Mouse (Mus musculus) neural tube, embryonic 15.5 days (tissue): ENCODE results near the gene Mfap2. TPM values are rescaled to one million over a fixed set of nuclear protein-coding genes. Genes with fewer than 3 reads are reported as not detected.

Experiments used
- ATAC-seq: fragments of 200-750 bp; cut with Nextera tagmentation; 2 replicates; pipeline ENCODE4 v1.8.0; 2017; ENCODE audit warnings: mild to moderate bottlenecking, moderate TSS enrichment, moderate library complexity; ENCODE audit not compliant: low FRiP score
- H3K27ac ChIP-seq: fragments of 300-500 bp; sonication (generic); replicated peaks from 2 replicates; pipeline ENCODE4 v1.5.1; 2015; ENCODE audit warnings: mild to moderate bottlenecking, inconsistent platforms
- H3K27me3 ChIP-seq: fragments of 300-500 bp; sonication (generic); replicated peaks from 2 replicates; pipeline ENCODE4 v1.6.1; 2015; ENCODE audit warnings: inconsistent platforms
- H3K36me3 ChIP-seq: fragments of 300-500 bp; sonication (generic); 2 replicates; pipeline ENCODE4 v1.6.1; 2015; ENCODE audit warnings: inconsistent platforms
- H3K4me1 ChIP-seq: fragments of 300-500 bp; sonication (generic); 2 replicates; pipeline ENCODE4 v1.6.1; 2015; ENCODE audit warnings: inconsistent platforms
- H3K4me2 ChIP-seq: fragments of 300-500 bp; sonication (generic); 2 replicates; pipeline ENCODE4 v1.6.1; 2015; ENCODE audit warnings: inconsistent platforms, mild to moderate bottlenecking, moderate library complexity
- H3K4me3 ChIP-seq: fragments of 300-500 bp; sonication (generic); replicated peaks from 2 replicates; pipeline ENCODE4 v1.5.1; 2015; ENCODE audit warnings: mild to moderate bottlenecking, inconsistent platforms
- H3K9ac ChIP-seq: fragments of 300-500 bp; sonication (generic); replicated peaks from 2 replicates; pipeline ENCODE4 v1.6.1; 2015; ENCODE audit warnings: mild to moderate bottlenecking, inconsistent platforms
- H3K9me3 ChIP-seq: fragments of 300-500 bp; sonication (generic); replicated peaks from 2 replicates; pipeline ENCODE4 v1.6.1; 2016; ENCODE audit warnings: inconsistent platforms
- WGBS: fragments of 180-500 bp; shearing (Covaris S2); methylation state at CpG from one replicate; pipeline ENCODE4 v1.1.7; 2015; ENCODE audit warnings: mixed read lengths; 5-methylcytosine and 5-hydroxymethylcytosine counted together
- polyA plus RNA-seq: library from polyadenylated mRNA; unstranded; fragments of >200 nt; fragmentation: Nextera tagmentation; extraction: Ambion mirVana; gene quantifications from 2 replicates; pipeline ENCODE4 v1.2.1, GENCODE M21; 2015

The Mfap2 gene
- 210 and 222 TPM in 2 replicates for polyA plus RNA-seq

- Histone ChIP-seq H3K9ac (peak within 1 kb of the TSS; percentile 77), H3K27me3 (no peaks in the 10 kb centered on the region), H3K4me2 (peak within 1 kb of the TSS; percentile 84), H3K4me3 (peak within 1 kb of the TSS; percentile 55), H3K36me3 (peaks cover 51% of the 10 kb centered on the region), H3K27ac (peak within 1 kb of the TSS; percentile 68), H3K9me3 (no peaks in the 10 kb centered on the region), H3K4me1 (peaks cover 35% of the 10 kb centered on the region)
- ATAC-seq, result no peak
- 27% methylated on average over 7 of the region's 7 CpGs for WGBS
These were observed at the start of gene Mfap2 for GRCm38 (mm10) chr4:141010118-141010517. Gene Mfap2, plus strand, starts transcription at chr4:141010418.

- no peaks in the 10 kb centered on the region for H3K36me3 ChIP-seq
- peak within 1 kb of the TSS; percentile 95 for H3K4me3 ChIP-seq
- H3K4me1 ChIP-seq, result peaks cover 52% of the 10 kb centered on the region
- peak within 1 kb of the TSS; percentile 98 for H3K9ac ChIP-seq
- ATAC-seq, result peak; percentile 93
- no peaks in the 10 kb centered on the region; the same call in 1 of the 2 replicates for H3K27me3 ChIP-seq
- 3% methylated on average over 37 of the region's 37 CpGs for WGBS
- no peaks in the 10 kb centered on the region for H3K9me3 ChIP-seq
- peak within 1 kb of the TSS; percentile 88 for H3K4me2 ChIP-seq
- H3K27ac ChIP-seq, result peak within 1 kb of the TSS; percentile 94
These were observed 49.3 kb upstream of the Mfap2 start, which contains the start of gene Sdhb for GRCm38 (mm10) chr4:140960781-140961466. Gene Sdhb, plus strand, starts transcription at chr4:140961203.

- ATAC-seq, result peak; percentile 46
- WGBS, result 1% methylated on average over 38 of the region's 38 CpGs
These were observed 48.6 kb upstream of the Mfap2 start for GRCm38 (mm10) chr4:140961467-140962206.

GRCm38 (mm10) chr4:140962207-140962909, 47.9 kb upstream of the Mfap2 start:
- Histone ChIP-seq H3K4me2 (peak overlapping the region; percentile 88), H3K27ac (peak overlapping the region; percentile 94), H3K27me3 (no peaks in the 10 kb centered on the region), H3K9me3 (no peaks in the 10 kb centered on the region), H3K9ac (peak overlapping the region; percentile 98), H3K36me3 (peaks cover 11% of the 10 kb centered on the region), H3K4me3 (peak overlapping the region; percentile 95), H3K4me1 (peaks cover 45% of the 10 kb centered on the region)
- 81% methylated on average over 8 of the region's 8 CpGs for WGBS
- no peak for ATAC-seq

More at GRCm38 (mm10) chr4:140961467-140962206, 48.6 kb upstream of the Mfap2 start:
- Histone ChIP-seq H3K4me1 (peaks cover 52% of the 10 kb centered on the region), H3K9me3 (no peaks in the 10 kb centered on the region), H3K27me3 (no peaks in the 10 kb centered on the region; the same call in 1 of the 2 replicates), H3K4me3 (peak overlapping the region; percentile 95), H3K4me2 (peak overlapping the region; percentile 88), H3K36me3 (peaks cover 6% of the 10 kb centered on the region), H3K9ac (peak overlapping the region; percentile 98), H3K27ac (peak overlapping the region; percentile 94)

GRCm38 (mm10) chr4:140962950-140963349, 47.3 kb upstream of the Mfap2 start:
- H3K4me1 ChIP-seq, result peaks cover 41% of the 10 kb centered on the region
- no peak for ATAC-seq
- H3K27me3 ChIP-seq, result no peaks in the 10 kb centered on the region
- 42% methylated on average over 5 of the region's 5 CpGs for WGBS
- peak overlapping the region; percentile 88 for H3K4me2 ChIP-seq
- peaks cover 14% of the 10 kb centered on the region for H3K36me3 ChIP-seq
- no peaks in the 10 kb centered on the region for H3K9me3 ChIP-seq
- 0 out of 2 replicates have a peak overlapping the region, but pooled peaks have one; percentile 98 for H3K9ac ChIP-seq
- H3K27ac ChIP-seq, result no peak overlapping the region
- peak overlapping the region; percentile 95; the same call in 1 of the 2 replicates for H3K4me3 ChIP-seq

GRCm38 (mm10) chr4:140963941-140964597, 46.1 kb upstream of the Mfap2 start:
- ATAC-seq, result no peak
- Histone ChIP-seq H3K27me3 (no peaks in the 10 kb centered on the region), H3K4me2 (no peak overlapping the region), H3K4me1 (peaks cover 41% of the 10 kb centered on the region), H3K36me3 (peaks cover 17% of the 10 kb centered on the region), H3K4me3 (no peak overlapping the region), H3K27ac (no peak overlapping the region), H3K9me3 (no peaks in the 10 kb centered on the region), H3K9ac (no peak overlapping the region)
- WGBS, result 84% methylated on average over 9 of the region's 9 CpGs

GRCm38 (mm10) chr4:140964620-140965019, 45.6 kb upstream of the Mfap2 start:
- ATAC-seq, result no peak
- Histone ChIP-seq H3K36me3 (peaks cover 17% of the 10 kb centered on the region), H3K9me3 (no peaks in the 10 kb centered on the region), H3K4me3 (no peak overlapping the region), H3K9ac (no peak overlapping the region), H3K4me2 (no peak overlapping the region), H3K27me3 (no peaks in the 10 kb centered on the region), H3K4me1 (peaks cover 41% of the 10 kb centered on the region), H3K27ac (no peak overlapping the region)
- WGBS, result 9% methylated on average over 7 of the region's 7 CpGs

GRCm38 (mm10) chr4:140967386-140968159, 42.6 kb upstream of the Mfap2 start:
- H3K27ac ChIP-seq, result no peak overlapping the region
- H3K4me1 ChIP-seq, result peaks cover 21% of the 10 kb centered on the region
- H3K36me3 ChIP-seq, result peaks cover 46% of the 10 kb centered on the region
- no peak overlapping the region for H3K9ac ChIP-seq
- no peak overlapping the region for H3K4me3 ChIP-seq
- 91% methylated on average over 11 of the region's 11 CpGs for WGBS
- no peaks in the 10 kb centered on the region for H3K9me3 ChIP-seq
- ATAC-seq, result no peak
- H3K4me2 ChIP-seq, result no peak overlapping the region
- no peaks in the 10 kb centered on the region for H3K27me3 ChIP-seq

- H3K4me3 ChIP-seq, result no peak overlapping the region
- whole genome bisulfite sequencing, result 90% methylated on average over 13 of the region's 13 CpGs
These were observed 38.5 kb upstream of the Mfap2 start for GRCm38 (mm10) chr4:140971691-140972090.

GRCm38 (mm10) chr4:140974408-140974807, 35.8 kb upstream of the Mfap2 start:
- Histone ChIP-seq H3K4me3 (no peak overlapping the region), H3K27me3 (no peaks in the 10 kb centered on the region), H3K4me1 (no peaks in the 10 kb centered on the region), H3K9me3 (no peaks in the 10 kb centered on the region), H3K4me2 (no peak overlapping the region), H3K9ac (no peak overlapping the region), H3K36me3 (peaks cover 90% of the 10 kb centered on the region), H3K27ac (no peak overlapping the region)
- 98% methylated on average over 6 of the region's 6 CpGs for WGBS
- ATAC-seq, result no peak

More at GRCm38 (mm10) chr4:140971691-140972090, 38.5 kb upstream of the Mfap2 start:
- no peak for ATAC-seq
- no peaks in the 10 kb centered on the region for H3K4me1 ChIP-seq
- peaks cover 80% of the 10 kb centered on the region for H3K36me3 ChIP-seq
- no peak overlapping the region for H3K4me2 ChIP-seq
- H3K9ac ChIP-seq, result no peak overlapping the region
- H3K9me3 ChIP-seq, result no peaks in the 10 kb centered on the region
- no peak overlapping the region for H3K27ac ChIP-seq
- H3K27me3 ChIP-seq, result no peaks in the 10 kb centered on the region
